Mouse (Mus musculus): Measurements from ENCODE around the gene Usp22. TPM values are rescaled to one million over a fixed set of nuclear protein-coding genes. Genes with fewer than 3 reads are reported as not detected.

Gene Usp22
- polyA plus RNA-seq, 1 experiment from 2014 or later: 141 TPM

DNA sequence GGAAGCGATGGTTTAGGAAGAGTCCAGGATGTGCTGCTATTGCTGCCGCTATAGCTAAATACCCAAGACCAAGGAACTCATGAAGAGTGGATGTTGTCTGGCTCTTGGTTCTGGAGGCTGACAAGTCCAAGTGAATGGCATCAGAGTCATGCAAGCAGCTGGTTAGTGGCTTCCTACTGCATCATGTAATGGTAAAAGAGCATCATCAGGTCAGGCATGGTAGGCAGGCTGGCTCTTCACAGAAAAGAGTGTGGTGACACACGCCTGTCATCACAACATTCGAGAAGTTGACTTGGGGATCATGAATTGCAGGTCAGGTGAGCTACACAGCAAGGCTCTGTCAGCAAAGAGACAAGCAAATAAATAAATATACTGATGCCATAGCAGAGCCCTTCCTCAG, 63.4 kb downstream of the Usp22 start:
- H3K36me3 ChIP-seq: no peaks in the 10 kb centered on the region
- no peak overlapping the region for H3K4me2 ChIP-seq
- no peaks in the 10 kb centered on the region for H3K9me3 ChIP-seq
- no peak for ATAC-seq (ENCODE audit: insufficient number of reproducible peaks, low FRiP score, low TSS enrichment, low read depth)
- H3K9ac ChIP-seq: no peak overlapping the region
- no peak overlapping the region for H3K27ac ChIP-seq
- 93% methylated on average over 4 of the region's 4 CpGs for WGBS
- no peaks in the 10 kb centered on the region for H3K4me1 ChIP-seq
- H3K27me3 ChIP-seq: no peaks in the 10 kb centered on the region
- H3K4me3 ChIP-seq: no peak overlapping the region

DNA sequence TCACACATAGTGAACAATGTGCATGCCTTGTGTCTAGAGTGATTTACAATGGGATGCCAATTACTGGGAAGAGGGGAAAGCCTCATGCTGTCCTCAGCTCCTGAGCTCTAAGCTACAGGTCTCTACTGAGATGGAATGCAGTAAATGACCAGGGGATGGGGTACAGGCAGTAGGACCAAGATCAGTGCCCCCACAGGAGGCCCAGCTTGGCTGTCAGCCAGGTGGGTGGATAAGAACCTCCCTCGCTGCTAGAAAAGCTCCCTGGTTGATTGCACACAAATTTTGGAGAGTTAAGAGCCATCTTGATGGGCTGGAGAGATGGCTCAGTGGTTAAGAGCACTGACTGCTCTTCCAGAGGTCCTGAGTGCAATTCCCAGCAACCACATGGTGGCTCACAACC, 63.9 kb downstream of the Usp22 start:
- no peaks in the 10 kb centered on the region for H3K36me3 ChIP-seq
- H3K9me3 ChIP-seq: no peaks in the 10 kb centered on the region
- H3K9ac ChIP-seq: no peak overlapping the region
- no peak for ATAC-seq (ENCODE audit: insufficient number of reproducible peaks, low FRiP score, low TSS enrichment, low read depth)
- H3K4me1 ChIP-seq: no peaks in the 10 kb centered on the region
- no peak overlapping the region for H3K27ac ChIP-seq
- H3K4me2 ChIP-seq: no peak overlapping the region
- WGBS: 41% methylated on average over 1 of the region's 1 CpGs
- H3K4me3 ChIP-seq: no peak overlapping the region
- H3K27me3 ChIP-seq: no peaks in the 10 kb centered on the region

DNA sequence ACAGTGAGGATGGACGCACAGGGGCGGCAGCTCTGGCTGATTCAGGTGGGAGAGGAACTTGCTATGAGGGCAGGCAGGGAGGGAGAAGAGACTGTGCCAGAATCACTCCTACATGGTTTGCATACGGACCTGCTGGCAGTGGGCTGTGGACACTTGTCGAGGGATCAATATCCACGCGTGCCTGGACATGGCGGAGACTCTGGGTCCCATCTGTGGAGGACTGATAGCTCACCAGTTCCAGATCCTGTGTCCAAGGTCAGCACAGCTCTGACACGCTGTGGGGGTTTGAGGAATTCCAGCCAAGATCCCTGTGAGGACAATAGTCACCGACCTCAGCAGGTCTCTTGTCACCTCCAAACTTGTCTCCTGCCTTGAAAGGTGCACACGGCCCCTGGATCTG, 64.7 kb downstream of the Usp22 start:
- no peak overlapping the region for H3K4me3 ChIP-seq
- H3K36me3 ChIP-seq: no peaks in the 10 kb centered on the region
- no peaks in the 10 kb centered on the region for H3K9me3 ChIP-seq
- no peak overlapping the region for H3K27ac ChIP-seq
- WGBS: 78% methylated on average over 10 of the region's 10 CpGs
- no peak overlapping the region for H3K4me2 ChIP-seq
- H3K4me1 ChIP-seq: no peaks in the 10 kb centered on the region
- H3K9ac ChIP-seq: no peak overlapping the region
- ATAC-seq (ENCODE audit: insufficient number of reproducible peaks, low FRiP score, low TSS enrichment, low read depth): no peak
- H3K27me3 ChIP-seq: no peaks in the 10 kb centered on the region

DNA sequence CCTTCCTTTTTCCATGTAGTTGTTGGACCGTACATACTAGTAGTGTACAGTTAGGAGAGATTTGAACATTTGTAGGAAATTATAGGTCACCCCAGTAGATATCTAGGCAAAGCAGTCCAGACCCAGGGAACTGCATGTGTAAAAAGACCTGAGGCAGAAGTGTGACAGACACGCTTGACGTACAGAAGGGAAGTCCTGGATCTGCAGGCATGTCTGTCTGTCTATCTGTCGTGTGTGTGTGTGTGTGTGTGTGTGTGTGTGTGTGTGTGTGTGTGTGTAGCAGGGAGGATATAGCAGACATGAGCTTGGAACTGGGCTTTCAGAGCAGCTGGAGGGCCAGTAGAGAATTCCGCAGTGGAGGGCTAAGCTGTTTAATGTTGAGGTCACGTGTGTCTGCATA, 65.1 kb downstream of the Usp22 start:
- no peak overlapping the region for H3K27ac ChIP-seq
- no peak overlapping the region for H3K9ac ChIP-seq
- H3K27me3 ChIP-seq: no peaks in the 10 kb centered on the region
- no peak overlapping the region for H3K4me3 ChIP-seq
- H3K4me2 ChIP-seq: no peak overlapping the region
- no peaks in the 10 kb centered on the region for H3K9me3 ChIP-seq
- no peaks in the 10 kb centered on the region for H3K4me1 ChIP-seq
- 83% methylated on average over 6 of the region's 6 CpGs for WGBS
- no peak for ATAC-seq (ENCODE audit: insufficient number of reproducible peaks, low FRiP score, low TSS enrichment, low read depth)
- H3K36me3 ChIP-seq: no peaks in the 10 kb centered on the region

DNA sequence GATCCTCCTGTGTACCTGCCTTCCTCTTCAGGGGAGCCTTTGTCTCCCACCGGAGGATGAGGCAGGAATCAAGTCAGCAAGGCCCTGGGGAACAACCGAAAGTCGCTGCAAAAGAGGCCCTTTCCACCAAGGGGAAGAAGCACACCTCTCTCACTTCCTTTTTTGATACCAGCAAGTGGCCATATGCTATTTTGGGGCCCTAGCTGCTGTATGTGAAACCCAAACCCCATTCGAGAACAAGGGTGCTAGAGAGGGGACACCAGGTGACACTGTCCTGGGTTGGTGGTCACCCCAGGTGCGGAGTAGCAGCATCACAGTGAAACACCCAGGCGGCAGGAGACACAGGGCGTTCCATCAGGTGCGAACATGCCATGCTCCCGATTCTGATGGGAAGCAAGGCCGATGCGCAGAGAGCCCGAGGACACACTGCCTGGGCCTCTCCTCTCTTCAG, 65.9 kb downstream of the Usp22 start:
- Histone ChIP-seq H3K9me3 (no peaks in the 10 kb centered on the region), H3K4me3 (no peak overlapping the region), H3K4me2 (no peak overlapping the region), H3K27ac (no peak overlapping the region), H3K36me3 (no peaks in the 10 kb centered on the region), H3K9ac (no peak overlapping the region), H3K27me3 (no peaks in the 10 kb centered on the region), H3K4me1 (peaks cover 3% of the 10 kb centered on the region)
- no peak for ATAC-seq (ENCODE audit: insufficient number of reproducible peaks, low FRiP score, low TSS enrichment, low read depth)
- WGBS: 87% methylated on average over 12 of the region's 12 CpGs

DNA sequence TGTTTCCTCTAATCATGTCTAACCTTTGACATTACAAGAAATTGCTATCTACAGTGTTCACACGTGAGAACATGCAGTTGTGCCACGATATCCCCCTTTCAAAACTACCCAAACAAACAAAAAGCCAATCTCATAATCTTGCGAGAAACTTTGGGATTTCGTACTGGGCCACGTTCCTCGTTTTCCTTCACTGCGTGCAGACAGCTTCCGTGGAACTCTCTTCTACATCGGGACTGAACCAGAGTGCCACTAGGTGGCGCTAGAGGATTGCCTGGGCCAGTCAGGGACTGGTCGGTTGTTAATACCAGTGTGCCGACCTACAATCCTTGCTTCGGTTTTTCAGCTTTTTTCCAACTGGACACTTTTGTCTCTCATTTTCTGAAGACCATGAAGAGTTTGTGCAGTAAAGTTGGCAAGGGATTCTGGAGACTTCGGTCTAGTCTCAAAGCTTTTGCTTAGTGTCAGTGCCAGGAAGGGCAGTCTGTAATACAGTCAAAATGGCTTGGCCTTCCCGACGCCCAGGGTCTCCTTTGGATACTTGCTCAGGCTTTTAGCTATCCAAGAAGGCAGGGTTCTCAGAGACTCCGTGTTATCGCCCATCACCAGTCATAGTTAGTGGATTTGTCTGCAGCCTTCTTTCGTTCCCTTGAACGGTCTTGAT, 70.5 kb downstream of the Usp22 start:
- Histone ChIP-seq H3K27me3 (0 out of 2 replicates have a peak, but pooled peaks cover 4% of the 10 kb centered on the region), H3K4me1 (peaks cover 4% of the 10 kb centered on the region), H3K4me3 (0 out of 2 replicates have a peak overlapping the region, but pooled peaks have one; percentile 3), H3K4me2 (no peak overlapping the region), H3K27ac (no peak overlapping the region), H3K36me3 (no peaks in the 10 kb centered on the region), H3K9me3 (no peaks in the 10 kb centered on the region), H3K9ac (no peak overlapping the region)
- ATAC-seq (ENCODE audit: insufficient number of reproducible peaks, low FRiP score, low TSS enrichment, low read depth): peak; percentile 78; the same call in 1 of the 2 replicates
- 19% methylated on average over 20 of the region's 20 CpGs for WGBS

DNA sequence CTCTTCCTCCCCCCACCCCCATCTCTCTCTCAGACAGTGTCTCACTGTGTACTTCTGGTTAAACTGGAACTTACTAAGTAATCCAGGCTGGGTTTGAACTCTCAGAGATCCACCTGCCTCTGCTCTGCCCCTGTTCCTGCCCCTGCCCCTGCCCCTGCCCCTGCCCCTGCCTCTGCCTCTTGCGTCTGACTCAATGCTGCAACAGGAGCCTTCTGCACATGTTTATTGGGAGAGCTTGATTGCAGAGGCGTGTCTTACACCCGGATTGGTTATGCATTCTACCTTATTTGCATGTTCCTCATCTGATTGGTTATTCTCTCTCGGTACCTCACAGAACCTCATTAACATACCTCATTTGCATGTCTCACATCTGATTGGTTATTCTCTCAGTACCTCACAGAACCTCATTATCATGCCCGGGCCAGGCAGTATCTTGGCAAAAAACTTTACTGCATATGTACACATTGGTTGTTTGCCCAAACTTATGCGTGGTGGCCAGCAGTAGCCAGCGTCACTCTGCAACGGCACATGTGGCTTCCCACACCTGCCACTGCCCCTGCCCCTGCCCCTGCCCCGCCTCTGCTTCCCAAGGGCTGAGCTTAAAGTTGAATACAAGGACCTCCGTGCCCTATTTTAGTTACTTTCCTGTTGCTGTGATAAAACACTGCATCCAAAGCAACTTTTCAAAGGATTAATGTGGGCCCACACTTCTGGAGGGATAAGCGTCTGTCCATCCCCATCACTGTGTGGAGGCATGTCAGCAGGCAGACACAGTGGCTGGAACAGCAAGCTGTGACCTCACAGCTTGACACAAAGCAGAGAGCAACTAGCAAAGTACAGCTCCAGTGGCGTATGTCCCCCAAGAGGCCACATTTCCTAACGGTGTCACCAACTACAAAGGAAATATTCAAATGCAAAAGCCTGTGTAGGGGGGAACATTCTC, 72.2 kb downstream of the Usp22 start:
- H3K27me3 ChIP-seq: 0 out of 2 replicates have a peak, but pooled peaks cover 4% of the 10 kb centered on the region
- H3K27ac ChIP-seq: no peak overlapping the region
- H3K9me3 ChIP-seq: no peaks in the 10 kb centered on the region
- H3K4me2 ChIP-seq: no peak overlapping the region
- peaks cover 4% of the 10 kb centered on the region for H3K4me1 ChIP-seq
- no peak overlapping the region for H3K9ac ChIP-seq
- H3K4me3 ChIP-seq: no peak overlapping the region
- WGBS: 74% methylated on average over 13 of the region's 13 CpGs
- H3K36me3 ChIP-seq: no peaks in the 10 kb centered on the region
- ATAC-seq (ENCODE audit: insufficient number of reproducible peaks, low FRiP score, low TSS enrichment, low read depth): no peak

Other genes with a start within 250 kb of the Usp22 start
- gene Map2k3, start 243.0 kb downstream of the Usp22 start, polyA plus RNA-seq (2015; fragmentation: Nextera tagmentation; extraction: Ambion mirVana): 102 and 114 TPM in 2 replicates
- 0.51 and 1.6 TPM in 2 replicates for gene Kcnj12, start 152.5 kb downstream of the Usp22 start, polyA plus RNA-seq (2015; fragmentation: Nextera tagmentation; extraction: Ambion mirVana)
- gene Tnfrsf13b, start 48.3 kb downstream of the Usp22 start, polyA plus RNA-seq (2015; fragmentation: Nextera tagmentation; extraction: Ambion mirVana): 2.3 and 2.7 TPM in 2 replicates
- 0.62 and 1.5 TPM in 2 replicates for gene Aldh3a1, start 32.5 kb upstream of the Usp22 start, polyA plus RNA-seq (2015; fragmentation: Nextera tagmentation; extraction: Ambion mirVana)
- 32.8 and 33.2 TPM in 2 replicates for gene Aldh3a2, start 92.4 kb upstream of the Usp22 start, polyA plus RNA-seq (2015; fragmentation: Nextera tagmentation; extraction: Ambion mirVana)
- gene Slc47a2, start 167.8 kb upstream of the Usp22 start, polyA plus RNA-seq (2015; fragmentation: Nextera tagmentation; extraction: Ambion mirVana): not detected in 2 replicates
- gene Slc47a1, start 203.3 kb upstream of the Usp22 start, polyA plus RNA-seq (2015; fragmentation: Nextera tagmentation; extraction: Ambion mirVana): 0.97 and 1.6 TPM in 2 replicates

Data from limb, embryonic 15.5 days (tissue).